ENCODE assay signal across 8 mouse cellular contexts in genomic region chr1:178318002-178318388, GRCm38 (mm10). TPM values are rescaled to one million over a fixed set of nuclear protein-coding genes. Genes with fewer than 3 reads are reported as not detected.
DNase-seq lines count a peak whose midpoint lies in the region; ATAC-seq lines count a peak whose summit lies in the region.

No protein-coding gene starts in this region.

- peak; percentile 90 to 92 for DNase-seq in left cerebral cortex, postnatal 10 days (ENCODE audit: extremely low spot score in 1 of 2, low spot score in 2 of 2)
- no peak for DNase-seq in left cerebral cortex, adult 8-10 months (ENCODE audit: low spot score in 2 of 2)
- no peak for DNase-seq in cerebellum, adult 9-10 months
- DNase-seq in urinary bladder, postnatal 25 days (ENCODE audit: low spot score): no peak

- no peaks in the 10 kb centered on the region; the same call in 1 of the 2 replicates for H3K4me1 ChIP-seq in brown adipose tissue, adult 24 weeks (ENCODE audit: control insufficient read depth, insufficient read depth, insufficient read length, low read length)
- H3K4me1 ChIP-seq in heart, embryonic 16.5 days (ENCODE audit: control insufficient read depth, insufficient read depth, low read length): peaks cover 28% of the 10 kb centered on the region
- H3K4me1 ChIP-seq in limb, embryonic 15.5 days: peaks cover 14% of the 10 kb centered on the region
- peaks cover 37% of the 10 kb centered on the region for H3K4me1 ChIP-seq in midbrain, embryonic 15.5 days

- WGBS in heart, embryonic 16.5 days: under 1% methylated on average over 17 of the region's 17 CpGs
- WGBS in limb, embryonic 15.5 days: under 1% methylated on average over 17 of the region's 17 CpGs
- WGBS in midbrain, embryonic 15.5 days: under 1% methylated on average over 17 of the region's 17 CpGs

- H3K36me3 ChIP-seq in heart, embryonic 16.5 days (ENCODE audit: control insufficient read depth, insufficient read depth): peaks cover 13% of the 10 kb centered on the region
- H3K36me3 ChIP-seq in limb, embryonic 15.5 days: peaks cover 21% of the 10 kb centered on the region
- H3K36me3 ChIP-seq in midbrain, embryonic 15.5 days (replicated peaks): peaks cover 12% of the 10 kb centered on the region; the same call in 1 of the 2 replicates

- intact Hi-C loops in left cerebral cortex, postnatal 10 days (cut with DNase I): loop anchor here (2.0 kb wide), 1 partner anchor 89 kb away; the partner anchor contains the start of gene Efcab2

- H3K9me3 ChIP-seq in heart, embryonic 16.5 days (replicated peaks; ENCODE audit: control insufficient read depth, low read length): no peaks in the 10 kb centered on the region
- no peaks in the 10 kb centered on the region for H3K9me3 ChIP-seq in limb, embryonic 15.5 days
- no peaks in the 10 kb centered on the region for H3K9me3 ChIP-seq in midbrain, embryonic 15.5 days

- peak; percentile 69 for ATAC-seq in heart, embryonic 16.5 days (replicated peaks; ENCODE audit: extremely low read depth, insufficient read depth, low FRiP score)
- peak; percentile 50; the same call in 1 of the 2 replicates for ATAC-seq in limb, embryonic 15.5 days (ENCODE audit: insufficient number of reproducible peaks, low FRiP score, low TSS enrichment, low read depth)
- peak; percentile 83 for ATAC-seq in midbrain, embryonic 15.5 days (replicated peaks)

- H3K27ac ChIP-seq in brown adipose tissue, adult 24 weeks (replicated peaks; ENCODE audit: low read depth, low read length): peak overlapping the region; percentile 100
- H3K27ac ChIP-seq in heart, embryonic 16.5 days (ENCODE audit: low read length): peak overlapping the region; percentile 96
- H3K27ac ChIP-seq in limb, embryonic 15.5 days: peak overlapping the region; percentile 100
- peak overlapping the region; percentile 100 for H3K27ac ChIP-seq in midbrain, embryonic 15.5 days

- H3K4me2 ChIP-seq in heart, embryonic 16.5 days (ENCODE audit: low read depth, low read length): peak overlapping the region; percentile 89
- H3K4me2 ChIP-seq in limb, embryonic 15.5 days: peak overlapping the region; percentile 54
- peak overlapping the region; percentile 63 for H3K4me2 ChIP-seq in midbrain, embryonic 15.5 days

- H3K4me3 ChIP-seq in brown adipose tissue, adult 24 weeks (ENCODE audit: insufficient read depth, low read depth, low read length): peak overlapping the region; percentile 85
- peak overlapping the region; percentile 85 for H3K4me3 ChIP-seq in heart, embryonic 16.5 days (ENCODE audit: low read length)
- H3K4me3 ChIP-seq in limb, embryonic 15.5 days: peak overlapping the region; percentile 62
- peak overlapping the region; percentile 58 for H3K4me3 ChIP-seq in midbrain, embryonic 15.5 days

- peak overlapping the region; percentile 94 for H3K9ac ChIP-seq in heart, embryonic 16.5 days (ENCODE audit: low read length)
- peak overlapping the region; percentile 78 for H3K9ac ChIP-seq in limb, embryonic 15.5 days
- peak overlapping the region; percentile 90 for H3K9ac ChIP-seq in midbrain, embryonic 15.5 days

- H3K27me3 ChIP-seq in heart, embryonic 16.5 days (ENCODE audit: control insufficient read depth, insufficient read depth, low read length): no peaks in the 10 kb centered on the region
- H3K27me3 ChIP-seq in limb, embryonic 15.5 days: no peaks in the 10 kb centered on the region
- no peaks in the 10 kb centered on the region for H3K27me3 ChIP-seq in midbrain, embryonic 15.5 days (replicated peaks)

RNA-seq across cellular contexts. Expression of gene Cox20, which starts 0.9 kb away (rescaled TPM):
- total RNA-seq in left cerebral cortex, postnatal 10 days (2021): 10 to 100 TPM; 33.4 to 33.6 TPM
- 10 to 100 TPM; 22.5 to 37.3 (median 28.5) TPM for total RNA-seq in left cerebral cortex, adult 8-10 months (2022)
- 314 and 362 TPM in 2 replicates for polyA plus RNA-seq in brown adipose tissue, adult 24 weeks (2012; ENCODE audit: insufficient read depth, insufficient read length, missing spikeins)
- 268 and 273 TPM in 2 replicates for polyA plus RNA-seq in heart, embryonic 16.5 days (2015; fragmentation: Nextera tagmentation; extraction: Ambion mirVana)
- polyA plus RNA-seq in limb, embryonic 15.5 days (2015; fragmentation: Nextera tagmentation; extraction: Ambion mirVana): 101 TPM in 2 replicates
- 104 and 107 TPM in 2 replicates for polyA plus RNA-seq in midbrain, embryonic 15.5 days (2015; fragmentation: Nextera tagmentation; extraction: Ambion mirVana)

RNA-seq across cellular contexts. Expression of gene Hnrnpu, which starts 19.6 kb away (rescaled TPM):
- total RNA-seq in left cerebral cortex, postnatal 10 days (2021): 100 to 1,000 TPM; 412 to 414 TPM
- total RNA-seq in left cerebral cortex, adult 8-10 months (2022): 100 to 1,000 TPM; 359 to 418 (median 395) TPM
- 168 and 235 TPM in 2 replicates for polyA plus RNA-seq in brown adipose tissue, adult 24 weeks (2012; ENCODE audit: insufficient read depth, insufficient read length, missing spikeins)
- polyA plus RNA-seq in heart, embryonic 16.5 days (2015; fragmentation: Nextera tagmentation; extraction: Ambion mirVana): 192 and 219 TPM in 2 replicates
- polyA plus RNA-seq in limb, embryonic 15.5 days (2015; fragmentation: Nextera tagmentation; extraction: Ambion mirVana): 250 and 296 TPM in 2 replicates
- 255 and 278 TPM in 2 replicates for polyA plus RNA-seq in midbrain, embryonic 15.5 days (2015; fragmentation: Nextera tagmentation; extraction: Ambion mirVana)

Comparison
In these comparisons a context has a peak if more than half of its experiments do, and no peak if none do; other contexts are left out.
1. DNase-seq: peak in left cerebral cortex, postnatal 10 days (2 of 2); none in left cerebral cortex, adult 8-10 months (0 of 2), cerebellum, adult 9-10 months (single experiment) and urinary bladder, postnatal 25 days (single experiment).
2. Peak in every context shown above with its lines, with median percentiles within 50 percentile points of each other: H3K27ac ChIP-seq, H3K4me3 ChIP-seq, ATAC-seq, H3K4me2 ChIP-seq and H3K9ac ChIP-seq.